Mouse (Mus musculus): ENCODE measurements around the gene Esrrb.
A peak's percentile ranks its signal among the peaks of the same experiment; 100 is the strongest.

The Esrrb gene

GRCm38 (mm10) chr12:86498765-86499164, 137.8 kb downstream of the Esrrb start:
- DNase-seq (ENCODE audit: low spot score in 2 of 2): no peak

GRCm38 (mm10) chr12:86501728-86502127, 140.8 kb downstream of the Esrrb start:
- DNase-seq (ENCODE audit: low spot score in 2 of 2): no peak

DNA sequence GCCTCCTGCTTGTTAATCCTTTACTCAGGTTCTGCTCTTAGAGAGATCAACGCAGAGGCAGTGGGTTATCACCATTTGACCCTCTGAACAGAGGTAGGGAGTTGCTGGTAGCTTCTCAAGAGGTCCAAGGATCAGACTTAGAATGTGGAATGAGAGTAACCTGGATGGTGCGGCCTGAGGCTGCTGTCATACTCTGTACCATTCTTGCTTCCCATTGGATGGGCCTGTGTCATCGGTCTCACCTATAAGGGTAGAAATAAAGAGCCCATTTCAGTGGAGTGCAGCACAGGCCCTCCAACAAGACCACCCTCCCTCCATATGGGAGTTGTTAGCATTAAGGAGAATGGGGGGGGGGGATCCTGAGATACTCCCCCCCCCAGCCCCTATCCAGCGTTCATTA, 143.0 kb downstream of the Esrrb start:
- DNase-seq (ENCODE audit: low spot score in 2 of 2): no peak

- no peak for DNase-seq (ENCODE audit: low spot score in 2 of 2)
These were observed 143.4 kb downstream of the Esrrb start for GRCm38 (mm10) chr12:86504321-86504720.

- DNase-seq (ENCODE audit: low spot score in 2 of 2): no peak
These were observed 146.8 kb downstream of the Esrrb start for GRCm38 (mm10) chr12:86507741-86508140.

DNA sequence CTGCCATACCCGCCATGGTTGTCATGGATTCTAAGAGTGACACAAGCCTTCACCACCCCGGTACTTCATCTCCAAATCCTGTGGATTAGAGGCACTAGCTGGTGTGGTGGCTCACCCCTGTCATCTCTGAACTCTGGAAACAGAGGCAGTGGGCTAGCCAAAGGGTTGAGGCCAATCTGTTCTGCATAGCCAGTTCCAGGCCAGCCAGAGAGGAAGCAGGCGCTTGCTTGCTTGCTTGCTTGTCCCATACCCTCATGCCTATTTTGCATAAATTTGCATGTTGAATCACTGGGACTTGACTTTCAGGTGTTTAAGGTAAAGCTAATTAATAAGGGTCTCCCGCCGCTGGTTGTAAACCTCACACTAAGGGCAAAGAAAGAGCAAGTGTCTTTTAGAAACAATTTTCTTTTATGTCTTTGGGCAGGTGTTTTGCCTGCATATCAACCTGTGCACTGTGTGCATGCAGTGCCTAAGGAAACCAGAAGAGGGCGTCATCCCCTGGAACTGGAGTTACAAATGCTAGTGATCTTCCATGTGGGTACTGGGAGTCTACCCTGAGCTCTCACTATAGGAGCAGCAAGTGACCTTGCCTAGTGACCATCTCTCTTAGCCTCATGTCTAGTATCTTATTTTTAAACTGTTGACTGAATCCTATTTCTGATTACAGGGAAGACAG, 147.5 kb downstream of the Esrrb start:
- DNase-seq (ENCODE audit: low spot score in 2 of 2): no peak

DNA sequence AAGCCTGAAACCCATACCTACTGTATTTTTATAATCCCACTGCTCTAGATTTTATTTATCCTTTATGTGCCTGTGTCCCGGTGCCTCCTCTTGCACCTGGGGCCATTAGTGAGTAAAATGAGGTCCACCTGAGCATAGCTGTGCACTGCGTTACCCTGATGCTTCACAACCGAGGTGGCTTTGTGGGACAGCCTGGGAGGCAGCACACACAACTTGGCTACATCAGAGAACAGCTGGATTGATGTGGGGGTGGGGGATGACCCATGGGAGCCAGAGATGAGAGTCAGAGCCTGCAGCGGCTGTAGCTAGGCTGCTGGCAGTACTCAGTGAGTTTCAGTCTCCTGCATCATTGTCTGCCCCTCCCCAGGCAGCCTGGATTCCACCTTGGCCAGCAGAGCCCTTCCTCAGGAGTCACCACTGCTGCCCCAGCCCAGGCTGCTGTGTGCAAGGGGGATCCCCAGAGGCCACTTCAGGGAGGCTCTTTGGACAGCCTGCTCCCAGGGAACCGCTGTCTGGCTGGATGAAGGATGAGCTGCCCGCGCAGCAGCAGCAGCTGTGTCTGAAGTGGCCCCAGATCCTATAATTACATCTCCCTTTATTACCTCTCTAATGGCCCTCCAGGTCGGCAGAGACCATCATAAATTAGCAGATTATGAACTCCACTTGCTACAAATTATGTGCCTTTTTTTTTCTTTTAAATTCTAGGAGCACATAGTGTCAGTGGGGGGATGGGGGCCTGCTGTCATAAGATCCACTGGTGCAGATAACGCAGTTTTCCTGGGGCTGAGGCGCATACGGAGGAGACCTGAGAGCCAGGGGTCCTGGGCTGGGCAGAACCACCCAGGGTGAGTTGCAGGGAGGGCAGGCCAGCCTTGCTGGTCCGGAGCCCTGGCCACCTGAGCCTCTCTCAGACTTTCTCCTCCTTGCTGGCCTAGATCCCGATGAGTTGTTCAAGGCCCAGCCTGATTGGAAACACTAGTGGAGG, 148.7 kb downstream of the Esrrb start:
- no peak for DNase-seq (ENCODE audit: low spot score in 2 of 2)

GRCm38 (mm10) chr12:86512335-86512734, 151.4 kb downstream of the Esrrb start:
- no peak for DNase-seq (ENCODE audit: low spot score in 2 of 2)

GRCm38 (mm10) chr12:86513596-86513995, 152.7 kb downstream of the Esrrb start:
- no peak for DNase-seq (ENCODE audit: low spot score in 2 of 2)

DNA sequence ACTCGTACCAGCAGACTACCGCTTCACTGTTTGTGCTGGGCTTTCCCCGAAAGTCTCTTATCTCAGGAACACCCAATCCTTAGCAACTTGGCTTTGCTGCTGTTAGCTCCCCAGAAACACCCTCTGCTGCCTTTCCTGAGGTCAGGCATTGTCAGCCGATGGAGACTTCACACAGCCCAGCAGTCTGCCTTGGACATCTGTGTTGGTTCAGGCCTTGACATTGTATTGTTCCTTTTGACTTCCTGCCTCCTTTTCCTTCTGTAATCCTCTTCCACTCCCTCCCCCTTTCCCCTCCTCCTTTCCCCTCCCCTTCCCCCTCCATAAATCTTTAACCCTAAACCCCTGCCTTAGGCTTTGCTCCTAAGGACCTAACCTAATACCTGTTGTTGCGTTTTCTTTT, 155.7 kb downstream of the Esrrb start:
- no peak for DNase-seq (ENCODE audit: low spot score in 2 of 2)

DNA sequence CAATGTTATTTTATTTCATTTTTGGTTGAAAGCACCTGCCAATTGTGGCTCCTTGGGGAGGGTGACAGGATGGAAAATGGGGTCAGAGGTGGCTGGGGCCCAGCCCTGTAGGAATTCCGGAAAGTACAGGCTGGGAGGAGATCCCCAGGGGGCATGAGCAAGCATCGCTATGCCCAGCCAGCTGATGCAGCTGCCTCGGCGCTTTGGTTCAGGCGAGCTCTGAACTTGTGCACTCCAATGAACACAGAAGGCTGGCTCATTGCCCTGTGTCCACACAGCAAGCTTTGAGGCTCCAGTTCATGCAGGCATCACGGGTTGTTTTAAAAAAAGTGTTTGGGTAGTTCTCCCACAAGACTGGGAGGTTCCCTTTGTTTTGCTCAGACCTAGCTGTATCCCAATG, 156.8 kb downstream of the Esrrb start:
- DNase-seq (ENCODE audit: low spot score in 2 of 2): no peak

- DNase-seq (ENCODE audit: low spot score in 2 of 2): no peak
These were observed 157.8 kb downstream of the Esrrb start for GRCm38 (mm10) chr12:86518746-86519145.

DNA sequence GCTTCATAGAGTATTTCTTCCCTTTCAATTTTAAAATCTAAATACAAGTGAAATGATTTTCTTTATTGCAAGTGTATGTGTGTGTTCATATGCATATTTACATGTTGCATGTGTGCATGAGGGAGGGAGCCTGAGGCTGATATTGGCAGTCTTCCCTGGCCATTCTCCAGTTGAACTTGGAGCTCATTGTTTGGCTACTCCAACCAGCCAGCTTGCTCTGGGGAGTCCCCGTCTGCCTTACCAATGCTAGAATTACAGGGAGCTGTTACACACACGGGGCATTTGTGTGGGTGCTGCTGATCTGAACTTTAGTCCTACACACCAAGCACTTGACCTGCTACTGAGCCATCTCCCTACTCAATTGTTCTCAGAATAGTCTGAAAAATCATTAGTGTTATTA, 173.4 kb downstream of the Esrrb start:
- DNase-seq (ENCODE audit: low spot score in 2 of 2): no peak

- no peak for DNase-seq (ENCODE audit: low spot score in 2 of 2)
These were observed 176.9 kb downstream of the Esrrb start for GRCm38 (mm10) chr12:86537799-86538198.

GRCm38 (mm10) chr12:86538711-86539110, 177.8 kb downstream of the Esrrb start:
- no peak for DNase-seq (ENCODE audit: low spot score in 2 of 2)

DNA sequence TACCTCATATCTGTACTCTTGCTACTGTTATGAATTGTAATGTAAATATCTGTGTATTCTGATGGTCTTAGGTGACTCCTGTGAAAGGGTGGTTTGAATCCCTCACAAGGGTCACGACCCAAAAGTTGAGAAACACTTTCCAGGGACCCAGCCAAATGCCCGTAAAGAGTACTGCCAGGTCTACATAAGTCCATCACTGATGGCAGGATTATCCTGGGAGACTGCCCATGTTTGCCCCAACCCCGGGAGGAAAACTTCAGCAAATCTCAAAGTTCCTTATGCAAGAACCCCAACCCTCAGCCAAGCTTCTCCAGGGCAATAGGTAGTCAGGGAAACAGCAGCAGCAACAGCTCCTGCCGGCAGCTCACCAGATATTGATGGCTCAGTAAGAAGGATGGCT, 178.6 kb downstream of the Esrrb start:
- no peak for DNase-seq (ENCODE audit: low spot score in 2 of 2)

GRCm38 (mm10) chr12:86547808-86548207, 186.9 kb downstream of the Esrrb start:
- DNase-seq (ENCODE audit: low spot score in 2 of 2): no peak

- DNase-seq (ENCODE audit: low spot score in 2 of 2): no peak
These were observed 192.1 kb downstream of the Esrrb start for GRCm38 (mm10) chr12:86553037-86553436.

DNA sequence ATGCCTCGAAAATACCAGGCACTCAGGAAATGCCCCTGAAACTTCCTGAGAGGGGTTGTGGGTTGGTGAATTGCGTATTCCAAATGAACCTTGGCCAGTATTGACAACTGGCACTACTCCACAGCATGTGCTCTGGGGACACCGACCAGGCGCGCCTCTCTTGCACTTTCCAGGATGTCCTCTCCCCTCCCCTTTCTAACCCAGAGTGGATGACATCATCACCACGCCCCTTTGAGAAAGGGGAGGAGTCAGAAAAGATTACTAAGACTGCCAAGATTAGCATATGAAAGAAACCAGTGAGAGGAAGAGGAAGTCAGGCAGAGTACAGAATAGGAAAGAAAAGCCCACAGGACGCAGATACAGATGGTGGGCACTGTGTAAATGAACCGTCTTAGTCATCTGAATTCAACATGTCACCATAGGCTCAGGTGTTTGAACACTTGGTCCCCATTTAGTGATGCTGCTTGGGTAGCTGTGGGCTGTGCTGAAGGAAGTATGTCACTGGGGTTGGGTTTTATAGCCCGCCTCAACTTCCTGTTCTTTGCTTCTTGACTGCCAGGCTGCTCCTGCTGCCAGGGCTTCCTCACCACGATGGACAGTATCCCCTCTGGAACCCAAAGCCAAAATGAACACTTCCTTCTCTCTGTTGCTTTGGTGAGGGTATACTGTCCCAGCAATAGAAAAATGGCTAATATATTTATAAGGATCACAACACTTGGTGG, 196.0 kb downstream of the Esrrb start:
- DNase-seq (ENCODE audit: low spot score in 2 of 2): peak in 1 of 2 experiments; percentile 17

DNA sequence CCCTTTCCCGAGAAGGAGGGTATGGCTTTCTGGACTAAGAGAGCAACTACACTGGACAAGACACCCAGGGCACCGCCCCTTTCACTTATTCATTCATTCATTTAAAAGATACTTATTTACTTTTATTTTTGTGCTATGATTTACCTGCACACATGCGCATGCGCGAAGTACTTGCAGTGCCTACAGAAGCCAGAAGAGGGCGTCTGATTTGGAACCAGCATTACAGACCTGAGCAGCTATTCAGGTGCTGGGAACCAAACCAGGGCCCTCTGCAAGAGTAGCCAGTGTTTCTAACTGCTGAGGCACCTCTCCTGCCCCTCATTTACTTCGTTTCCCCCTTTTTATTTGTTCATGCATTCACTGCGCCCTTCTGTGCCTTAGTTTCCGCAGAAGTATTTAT, 198.0 kb downstream of the Esrrb start:
- no peak for DNase-seq (ENCODE audit: low spot score in 2 of 2)

GRCm38 (mm10) chr12:86562705-86563104, 201.8 kb downstream of the Esrrb start:
- no peak for DNase-seq (ENCODE audit: low spot score in 2 of 2)

- no peak for DNase-seq (ENCODE audit: low spot score in 2 of 2)
These were observed 205.1 kb downstream of the Esrrb start for GRCm38 (mm10) chr12:86565996-86566395.
